Mouse (Mus musculus): ENCODE data around the gene D7Ertd443e.

GRCm38 (mm10) chr7:134261003-134261701 is 124.3 kb downstream of the D7Ertd443e start:
- no peak for TF ChIP-seq CTCF (IDR thresholded peaks at IDR 0.05; ENCODE audit: low read depth)
- TF ChIP-seq EP300 (IDR thresholded peaks at IDR 0.05; ENCODE audit: low read depth), result no peak

Data from liver, postnatal 0 days (tissue).